Mouse (Mus musculus): ENCODE data around the gene Gm43517. TPM values are rescaled to one million over a fixed set of nuclear protein-coding genes. Genes with fewer than 3 reads are reported as not detected.

Gm43517 gene
- 3.6 and 4.0 TPM in 2 replicates for polyA plus RNA-seq (2015; fragmentation: Nextera tagmentation; extraction: Ambion mirVana)

GRCm38 (mm10) chr12:49384876-49385630, at the start of gene Gm43517:
Gm43517 (plus strand) TSS chr12:49385174.
- Histone ChIP-seq H3K9me3 (ENCODE audit: control insufficient read depth, low read length) (no peaks in the 10 kb centered on the region), H3K36me3 (ENCODE audit: control insufficient read depth, insufficient read depth) (0 out of 2 replicates have a peak, but pooled peaks cover 2% of the 10 kb centered on the region), H3K27me3 (replicated peaks; ENCODE audit: control insufficient read depth, insufficient read depth, low read length) (no peaks in the 10 kb centered on the region), H3K9ac (replicated peaks; ENCODE audit: low read depth, low read length) (peak within 1 kb of the TSS; percentile 98), H3K4me2 (ENCODE audit: low read length) (no peak within 1 kb of the TSS; the same call in 1 of the 2 replicates), H3K4me1 (replicated peaks; ENCODE audit: control insufficient read depth, insufficient read depth, low read length) (peaks cover 2% of the 10 kb centered on the region), H3K27ac (ENCODE audit: low read length) (peak within 1 kb of the TSS; percentile 100), H3K4me3 (replicated peaks; ENCODE audit: low read length) (peak within 1 kb of the TSS; percentile 80)
- under 1% methylated on average over 71 of the region's 75 CpGs for WGBS
- no peak for ATAC-seq

DNA sequence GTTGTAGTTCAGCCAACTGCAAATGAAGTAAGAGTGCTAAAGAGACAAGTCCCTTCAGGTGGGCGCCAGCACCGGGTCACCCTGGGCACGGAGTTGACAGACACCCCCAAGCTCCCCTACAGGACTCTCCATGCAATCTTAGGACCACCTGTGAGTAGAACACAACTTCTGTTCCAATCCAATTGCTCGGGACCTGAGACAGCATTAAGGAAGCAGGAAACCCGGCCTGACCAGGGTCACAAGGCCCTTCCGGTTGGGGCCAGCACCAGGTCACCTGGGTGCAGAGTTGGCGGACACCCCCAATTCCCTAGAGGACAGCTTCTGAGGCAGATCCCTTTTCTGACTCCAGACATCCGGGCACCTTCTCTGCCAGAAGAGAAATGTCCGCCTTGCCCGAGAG, 35.3 kb upstream of the Gm43517 start:
- 96% methylated on average over 10 of the region's 10 CpGs for WGBS
- Histone ChIP-seq H3K27me3 (replicated peaks; ENCODE audit: control insufficient read depth, insufficient read depth, low read length) (no peaks in the 10 kb centered on the region), H3K36me3 (ENCODE audit: control insufficient read depth, insufficient read depth) (no peaks in the 10 kb centered on the region), H3K4me2 (ENCODE audit: low read length) (no peak overlapping the region), H3K27ac (ENCODE audit: low read length) (no peak overlapping the region), H3K4me1 (replicated peaks; ENCODE audit: control insufficient read depth, insufficient read depth, low read length) (no peaks in the 10 kb centered on the region), H3K9ac (replicated peaks; ENCODE audit: low read depth, low read length) (no peak overlapping the region), H3K4me3 (replicated peaks; ENCODE audit: low read length) (no peak overlapping the region), H3K9me3 (ENCODE audit: control insufficient read depth, low read length) (no peaks in the 10 kb centered on the region)
- no peak for ATAC-seq

DNA sequence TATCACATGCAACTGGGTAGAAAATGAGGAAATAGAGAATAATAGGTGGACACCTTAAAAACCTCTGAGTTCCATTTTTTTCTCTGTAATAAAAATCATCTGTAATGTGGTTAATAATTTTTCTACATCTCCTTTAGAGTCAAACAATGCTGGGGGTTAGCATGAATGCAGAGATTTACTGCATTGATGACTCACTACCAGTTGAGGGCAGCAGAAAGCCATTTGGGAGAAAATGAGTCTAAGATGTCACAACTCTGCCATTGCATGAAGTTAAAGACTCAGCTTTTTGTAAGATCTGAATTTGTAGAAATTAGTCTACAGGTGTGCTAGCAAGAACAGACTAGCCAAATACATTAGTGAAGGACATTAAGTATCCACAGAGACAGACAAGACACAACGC, 16.0 kb upstream of the Gm43517 start:
- H3K4me3 ChIP-seq (replicated peaks; ENCODE audit: low read length): no peak overlapping the region
- H3K4me2 ChIP-seq (ENCODE audit: low read length): no peak overlapping the region
- peaks cover 14% of the 10 kb centered on the region for H3K4me1 ChIP-seq (replicated peaks; ENCODE audit: control insufficient read depth, insufficient read depth, low read length)
- H3K9ac ChIP-seq (replicated peaks; ENCODE audit: low read depth, low read length): no peak overlapping the region
- 49% methylated on average over 1 of the region's 1 CpGs for WGBS
- H3K27ac ChIP-seq (ENCODE audit: low read length): no peak overlapping the region
- H3K27me3 ChIP-seq (replicated peaks; ENCODE audit: control insufficient read depth, insufficient read depth, low read length): no peaks in the 10 kb centered on the region
- no peaks in the 10 kb centered on the region for H3K9me3 ChIP-seq (ENCODE audit: control insufficient read depth, low read length)
- no peak for ATAC-seq
- no peaks in the 10 kb centered on the region for H3K36me3 ChIP-seq (ENCODE audit: control insufficient read depth, insufficient read depth)

- no peak overlapping the region for H3K4me3 ChIP-seq (replicated peaks; ENCODE audit: low read length)
- H3K36me3 ChIP-seq (ENCODE audit: control insufficient read depth, insufficient read depth): no peaks in the 10 kb centered on the region
- H3K27ac ChIP-seq (ENCODE audit: low read length): no peak overlapping the region
- no peak overlapping the region for H3K4me2 ChIP-seq (ENCODE audit: low read length)
- H3K9me3 ChIP-seq (ENCODE audit: control insufficient read depth, low read length): no peaks in the 10 kb centered on the region
- no peak overlapping the region for H3K9ac ChIP-seq (replicated peaks; ENCODE audit: low read depth, low read length)
- ATAC-seq: no peak
- no peaks in the 10 kb centered on the region for H3K27me3 ChIP-seq (replicated peaks; ENCODE audit: control insufficient read depth, insufficient read depth, low read length)
- H3K4me1 ChIP-seq (replicated peaks; ENCODE audit: control insufficient read depth, insufficient read depth, low read length): peaks cover 20% of the 10 kb centered on the region
These were observed 12.8 kb upstream of the Gm43517 start for GRCm38 (mm10) chr12:49372170-49372569.

GRCm38 (mm10) chr12:49373176-49373575, 11.8 kb upstream of the Gm43517 start:
- no peak for ATAC-seq
- Histone ChIP-seq H3K9me3 (ENCODE audit: control insufficient read depth, low read length) (no peaks in the 10 kb centered on the region), H3K27ac (ENCODE audit: low read length) (peak overlapping the region; percentile 89), H3K4me1 (replicated peaks; ENCODE audit: control insufficient read depth, insufficient read depth, low read length) (peaks cover 23% of the 10 kb centered on the region), H3K4me3 (replicated peaks; ENCODE audit: low read length) (no peak overlapping the region), H3K36me3 (ENCODE audit: control insufficient read depth, insufficient read depth) (no peaks in the 10 kb centered on the region), H3K27me3 (replicated peaks; ENCODE audit: control insufficient read depth, insufficient read depth, low read length) (no peaks in the 10 kb centered on the region), H3K4me2 (ENCODE audit: low read length) (peak overlapping the region; percentile 85), H3K9ac (replicated peaks; ENCODE audit: low read depth, low read length) (peak overlapping the region; percentile 72)
- 8% methylated on average over 5 of the region's 5 CpGs for WGBS

DNA sequence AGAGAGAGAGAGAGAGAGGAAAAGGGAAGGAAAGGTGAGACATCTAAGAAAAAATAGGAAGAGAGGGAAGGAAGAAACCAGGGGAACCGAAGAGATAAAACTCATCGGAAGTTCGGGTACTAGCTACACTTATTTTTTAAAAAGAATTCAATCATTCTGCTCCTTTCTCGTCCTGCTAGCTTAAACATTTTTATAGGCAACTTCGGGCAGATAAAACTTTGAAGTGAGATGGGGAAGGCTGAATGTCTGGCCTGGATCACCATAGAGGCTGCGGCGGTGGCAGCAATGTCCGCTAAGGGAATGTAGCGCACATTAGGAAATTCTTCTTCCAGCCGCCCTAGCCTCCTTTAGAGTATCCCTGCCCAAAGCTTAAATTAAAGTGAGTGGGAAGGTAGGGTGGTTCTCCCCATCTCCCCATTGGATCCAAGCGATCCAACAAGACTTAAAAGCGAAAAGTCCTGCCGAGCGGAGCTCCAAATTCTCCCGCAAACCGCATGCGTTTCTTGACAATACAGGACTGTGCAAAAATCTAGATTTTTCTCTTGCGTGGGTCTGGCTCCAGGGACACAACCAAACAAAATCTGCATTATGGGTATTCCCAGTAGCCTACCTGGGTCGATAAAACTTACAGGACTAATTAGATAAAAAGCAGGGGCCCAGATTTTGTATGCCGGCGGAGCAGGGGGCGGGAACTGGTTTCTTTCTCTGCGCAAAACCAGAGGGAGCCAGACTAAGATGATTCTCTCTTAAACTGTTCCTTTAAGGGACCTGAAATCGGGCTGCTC, 11.0 kb upstream of the Gm43517 start:
- no peaks in the 10 kb centered on the region for H3K27me3 ChIP-seq (replicated peaks; ENCODE audit: control insufficient read depth, insufficient read depth, low read length)
- H3K9me3 ChIP-seq (ENCODE audit: control insufficient read depth, low read length): no peaks in the 10 kb centered on the region
- peak overlapping the region; percentile 89 for H3K27ac ChIP-seq (ENCODE audit: low read length)
- H3K9ac ChIP-seq (replicated peaks; ENCODE audit: low read depth, low read length): peak overlapping the region; percentile 72
- WGBS: 3% methylated on average over 24 of the region's 24 CpGs
- H3K4me2 ChIP-seq (ENCODE audit: low read length): peak overlapping the region; percentile 85
- no peaks in the 10 kb centered on the region for H3K36me3 ChIP-seq (ENCODE audit: control insufficient read depth, insufficient read depth)
- no peak for ATAC-seq
- H3K4me3 ChIP-seq (replicated peaks; ENCODE audit: low read length): peak overlapping the region; percentile 48
- peaks cover 23% of the 10 kb centered on the region for H3K4me1 ChIP-seq (replicated peaks; ENCODE audit: control insufficient read depth, insufficient read depth, low read length)

DNA sequence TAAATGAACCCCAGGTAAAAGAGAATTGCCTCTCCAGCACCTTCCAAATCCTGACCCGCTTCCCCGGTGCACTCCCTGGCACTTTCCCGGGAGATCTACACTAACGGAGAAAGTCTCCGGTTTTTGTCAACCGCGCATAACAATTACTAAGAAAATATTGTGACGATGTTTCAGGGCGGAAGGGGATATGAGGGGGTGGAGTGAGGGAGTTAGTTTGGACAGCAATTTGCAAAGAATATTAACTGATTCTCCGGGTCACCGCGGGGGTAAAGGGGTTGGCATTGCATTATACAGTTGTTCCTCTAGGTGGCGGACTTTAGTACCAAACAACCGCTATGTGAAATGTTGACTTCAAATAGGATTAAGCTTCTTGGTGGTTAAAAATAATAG, 10.4 kb upstream of the Gm43517 start:
- H3K9ac ChIP-seq (replicated peaks; ENCODE audit: low read depth, low read length): peak overlapping the region; percentile 72
- no peaks in the 10 kb centered on the region for H3K9me3 ChIP-seq (ENCODE audit: control insufficient read depth, low read length)
- H3K4me3 ChIP-seq (replicated peaks; ENCODE audit: low read length): peak overlapping the region; percentile 48
- H3K27me3 ChIP-seq (replicated peaks; ENCODE audit: control insufficient read depth, insufficient read depth, low read length): no peaks in the 10 kb centered on the region
- H3K4me2 ChIP-seq (ENCODE audit: low read length): peak overlapping the region; percentile 85
- ATAC-seq: no peak
- WGBS: under 1% methylated on average over 14 of the region's 14 CpGs
- H3K27ac ChIP-seq (ENCODE audit: low read length): peak overlapping the region; percentile 89
- peaks cover 25% of the 10 kb centered on the region for H3K4me1 ChIP-seq (replicated peaks; ENCODE audit: control insufficient read depth, insufficient read depth, low read length)
- H3K36me3 ChIP-seq (ENCODE audit: control insufficient read depth, insufficient read depth): no peaks in the 10 kb centered on the region

GRCm38 (mm10) chr12:49375427-49376317, 9.3 kb upstream of the Gm43517 start:
- Histone ChIP-seq H3K4me1 (replicated peaks; ENCODE audit: control insufficient read depth, insufficient read depth, low read length) (peaks cover 30% of the 10 kb centered on the region), H3K27me3 (replicated peaks; ENCODE audit: control insufficient read depth, insufficient read depth, low read length) (no peaks in the 10 kb centered on the region), H3K36me3 (ENCODE audit: control insufficient read depth, insufficient read depth) (no peaks in the 10 kb centered on the region), H3K9ac (replicated peaks; ENCODE audit: low read depth, low read length) (peak overlapping the region; percentile 98), H3K4me3 (replicated peaks; ENCODE audit: low read length) (peak overlapping the region; percentile 58), H3K27ac (ENCODE audit: low read length) (peak overlapping the region; percentile 100), H3K4me2 (ENCODE audit: low read length) (peak overlapping the region; percentile 63), H3K9me3 (ENCODE audit: control insufficient read depth, low read length) (no peaks in the 10 kb centered on the region)
- peak; percentile 13 for ATAC-seq
- WGBS: 3% methylated on average over 15 of the region's 15 CpGs

All from forebrain, embryonic 16.5 days (tissue).